Mouse (Mus musculus) heart, embryonic 12.5 days (tissue): ENCODE data around the gene Kif15. TPM values are rescaled to one million over a fixed set of nuclear protein-coding genes. Genes with fewer than 3 reads are reported as not detected.
A peak's percentile ranks its signal among the peaks of the same experiment; 100 is the strongest.

Experiments used
- ATAC-seq: fragments of 200-750 bp; cut with Nextera tagmentation; 2 replicates; pipeline ENCODE4 v1.8.0; 2017; ENCODE audit warnings: moderate TSS enrichment, moderate library complexity; ENCODE audit not compliant: insufficient number of reproducible peaks, low FRiP score
- H3K27ac ChIP-seq: fragments of 300-500 bp; sonication (generic); 2 replicates; pipeline ENCODE4 v1.5.1; 2016; ENCODE audit warnings: mild to moderate bottlenecking, moderate library complexity; ENCODE audit not compliant: poor library complexity, severe bottlenecking
- H3K27me3 ChIP-seq: fragments of 300-500 bp; sonication (generic); replicated peaks from 2 replicates; pipeline ENCODE4 v1.6.1; 2016; ENCODE audit warnings: mild to moderate bottlenecking, moderate library complexity
- H3K36me3 ChIP-seq: fragments of 300-500 bp; sonication (generic); 2 replicates; pipeline ENCODE4 v1.6.1; 2016; ENCODE audit warnings: mild to moderate bottlenecking, moderate library complexity
- H3K4me1 ChIP-seq: fragments of 300-500 bp; sonication (generic); replicated peaks from 2 replicates; pipeline ENCODE4 v1.6.1; 2016; ENCODE audit warnings: mild to moderate bottlenecking
- H3K4me2 ChIP-seq: fragments of 300-500 bp; sonication (generic); 2 replicates; pipeline ENCODE4 v1.6.1; 2016; ENCODE audit warnings: mild to moderate bottlenecking, moderate library complexity
- H3K4me3 ChIP-seq: fragments of 300-500 bp; sonication (generic); 2 replicates; pipeline ENCODE4 v1.5.1; 2016; ENCODE audit warnings: mild to moderate bottlenecking
- H3K9ac ChIP-seq: fragments of 300-500 bp; sonication (generic); 2 replicates; pipeline ENCODE4 v1.6.1; 2016; ENCODE audit warnings: mild to moderate bottlenecking, moderate library complexity
- H3K9me3 ChIP-seq: fragments of 300-500 bp; sonication (generic); replicated peaks from 2 replicates; pipeline ENCODE4 v1.6.1; 2016; ENCODE audit warnings: mild to moderate bottlenecking, moderate library complexity
- WGBS: fragments of 180-500 bp; shearing (Covaris S2); methylation state at CpG from one replicate; pipeline ENCODE4 v1.1.7; 2016; 5-methylcytosine and 5-hydroxymethylcytosine counted together
- polyA plus RNA-seq: library from polyadenylated mRNA; unstranded; fragments of >200 nt; fragmentation: Nextera tagmentation; extraction: Ambion mirVana; gene quantifications from 2 replicates; pipeline ENCODE4 v1.2.1, GENCODE M21; 2016

Kif15 gene
- polyA plus RNA-seq, 1 experiment from 2014 or later = 27.5 TPM

- ATAC-seq = peak; percentile 95
- no peaks in the 10 kb centered on the region for H3K9me3 ChIP-seq
- WGBS = under 1% methylated on average over 55 of the region's 69 CpGs
- peak within 1 kb of the TSS; percentile 71 for H3K27ac ChIP-seq
- peaks cover 17% of the 10 kb centered on the region for H3K36me3 ChIP-seq
- H3K9ac ChIP-seq = peak within 1 kb of the TSS; percentile 75
- no peaks in the 10 kb centered on the region for H3K27me3 ChIP-seq
- peaks cover 10% of the 10 kb centered on the region for H3K4me1 ChIP-seq
- H3K4me3 ChIP-seq = peak within 1 kb of the TSS; percentile 61
- peak within 1 kb of the TSS; percentile 73 for H3K4me2 ChIP-seq
These were observed 70.3 kb downstream of the Kif15 start, which contains the start of gene Tmem42 for GRCm38 (mm10) chr9:123020995-123021631. Tmem42 (plus strand) TSS chr9:123021326.

DNA sequence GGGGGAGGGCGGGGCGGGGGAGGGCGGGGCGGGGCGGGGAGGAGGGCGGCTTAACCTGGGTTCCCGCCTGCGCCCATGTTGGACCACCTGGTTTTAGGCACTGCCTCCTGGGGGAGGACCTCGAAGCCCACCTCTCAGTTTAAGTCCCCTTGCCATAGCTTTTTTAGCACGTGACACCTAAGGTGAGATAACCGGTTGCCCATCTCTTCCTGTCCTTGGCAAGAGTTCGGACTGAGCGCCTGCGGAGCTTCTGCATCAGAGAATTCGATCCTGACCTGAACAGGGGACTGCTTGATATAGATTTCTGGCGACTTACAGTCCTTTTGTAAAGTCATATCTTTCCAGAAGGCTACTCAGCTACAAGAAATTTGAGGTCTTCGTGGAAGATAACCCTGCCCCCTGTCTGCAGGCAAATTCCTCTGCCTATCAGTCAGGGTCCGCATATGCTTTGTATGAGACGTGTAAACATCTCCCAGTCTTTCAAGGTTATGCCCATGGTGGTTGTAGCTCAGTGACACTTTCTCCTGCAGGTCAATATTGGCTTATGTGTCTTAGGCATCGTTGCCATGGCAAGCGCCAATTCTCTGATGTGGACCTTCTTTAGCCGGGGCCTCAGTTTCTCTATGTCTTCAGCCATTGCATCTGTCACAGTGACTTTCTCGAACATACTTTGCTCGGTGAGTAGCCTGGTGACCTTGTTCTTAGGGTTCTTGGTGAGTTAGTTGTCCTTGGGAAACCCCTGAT, 71.0 kb downstream of the Kif15 start:
- peak overlapping the region; percentile 61 for H3K4me3 ChIP-seq
- 35% methylated on average over 18 of the region's 24 CpGs for WGBS
- no peak overlapping the region; the same call in 1 of the 2 replicates for H3K9ac ChIP-seq
- peaks cover 13% of the 10 kb centered on the region for H3K36me3 ChIP-seq
- ATAC-seq = no peak
- peaks cover 10% of the 10 kb centered on the region for H3K4me1 ChIP-seq
- H3K27ac ChIP-seq = peak overlapping the region; percentile 71; the same call in 1 of the 2 replicates
- H3K9me3 ChIP-seq = no peaks in the 10 kb centered on the region
- no peaks in the 10 kb centered on the region for H3K27me3 ChIP-seq
- peak overlapping the region; percentile 73 for H3K4me2 ChIP-seq

DNA sequence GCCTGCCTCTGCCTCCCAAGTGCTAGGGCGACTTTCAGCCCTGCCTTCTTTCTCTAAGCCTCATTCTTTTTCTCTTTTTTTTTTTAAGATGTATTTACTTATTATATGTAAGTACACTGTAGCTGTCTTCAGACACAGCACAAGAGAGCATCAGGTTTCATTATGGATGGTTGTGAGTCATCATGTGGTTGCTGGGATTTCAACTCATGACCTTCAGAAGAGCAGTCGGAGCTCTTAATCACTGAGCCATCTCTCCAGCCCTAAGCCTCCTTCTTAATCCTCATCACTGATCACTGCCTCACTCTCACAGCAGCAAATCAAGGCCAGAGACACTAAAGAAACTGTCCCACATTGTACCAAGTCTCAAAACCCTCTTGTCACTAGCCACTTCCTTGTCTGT, 73.4 kb downstream of the Kif15 start:
- Histone ChIP-seq H3K4me3 (no peak overlapping the region), H3K4me2 (no peak overlapping the region), H3K36me3 (no peaks in the 10 kb centered on the region), H3K27me3 (no peaks in the 10 kb centered on the region), H3K9me3 (no peaks in the 10 kb centered on the region), H3K4me1 (peaks cover 8% of the 10 kb centered on the region), H3K9ac (no peak overlapping the region), H3K27ac (no peak overlapping the region)
- 79% methylated on average over 2 of the region's 2 CpGs for WGBS
- no peak for ATAC-seq

DNA sequence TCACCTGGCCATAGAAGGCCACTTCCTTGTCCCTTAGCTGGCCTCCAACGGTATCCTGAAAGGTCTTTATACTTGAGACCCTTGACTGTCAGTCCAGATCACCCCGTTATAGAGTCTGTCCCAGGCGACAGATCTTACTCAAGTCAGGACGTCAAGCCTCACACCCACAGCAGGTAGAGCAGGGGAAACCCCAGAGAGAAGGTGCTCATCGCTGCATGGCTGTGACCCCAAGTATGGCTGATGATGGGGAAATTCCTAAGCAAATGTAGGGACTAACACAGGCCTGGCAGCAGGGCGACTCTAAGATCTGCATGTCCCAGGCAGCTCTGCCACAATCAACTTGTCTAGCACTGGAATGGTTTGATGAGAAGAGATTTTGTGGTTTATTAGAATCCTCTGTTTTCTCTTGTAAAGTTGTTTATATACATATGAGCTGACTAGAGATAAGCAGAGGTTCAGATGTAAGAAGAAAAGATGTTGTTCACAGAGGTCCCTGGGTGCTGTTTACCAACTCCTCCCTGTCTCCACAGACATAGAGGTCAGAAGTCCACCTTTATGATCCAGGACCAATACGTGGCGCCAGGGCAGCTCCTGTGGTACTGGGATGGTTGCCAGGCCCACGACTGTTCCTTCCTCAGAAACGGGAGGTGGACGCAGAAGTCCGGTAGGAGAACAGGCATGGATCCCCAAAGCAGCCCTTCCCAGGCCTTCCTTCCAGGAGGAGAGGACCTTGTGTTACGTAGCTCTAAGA, 80.8 kb downstream of the Kif15 start:
- Histone ChIP-seq H3K4me2 (no peak overlapping the region), H3K4me1 (no peaks in the 10 kb centered on the region), H3K9me3 (no peaks in the 10 kb centered on the region), H3K9ac (no peak overlapping the region), H3K4me3 (no peak overlapping the region), H3K27me3 (no peaks in the 10 kb centered on the region), H3K27ac (no peak overlapping the region), H3K36me3 (no peaks in the 10 kb centered on the region)
- WGBS = 80% methylated on average over 13 of the region's 13 CpGs
- ATAC-seq = no peak

- H3K27me3 ChIP-seq = no peaks in the 10 kb centered on the region
- H3K9ac ChIP-seq = no peak within 1 kb of the TSS
- no peaks in the 10 kb centered on the region for H3K4me1 ChIP-seq
- 78% methylated on average over 4 of the region's 4 CpGs for WGBS
- H3K9me3 ChIP-seq = no peaks in the 10 kb centered on the region
- no peak for ATAC-seq
- H3K4me2 ChIP-seq = no peak within 1 kb of the TSS
- H3K36me3 ChIP-seq = no peaks in the 10 kb centered on the region
- no peak within 1 kb of the TSS for H3K4me3 ChIP-seq
- no peak within 1 kb of the TSS for H3K27ac ChIP-seq
These were observed 83.6 kb downstream of the Kif15 start, which contains the start of gene Tgm4 for GRCm38 (mm10) chr9:123034426-123034825. Tgm4 (plus strand) TSS chr9:123034726.

- H3K9me3 ChIP-seq = no peaks in the 10 kb centered on the region
- H3K36me3 ChIP-seq = no peaks in the 10 kb centered on the region
- H3K27me3 ChIP-seq = no peaks in the 10 kb centered on the region
- no peaks in the 10 kb centered on the region for H3K4me1 ChIP-seq
- no peak overlapping the region for H3K4me2 ChIP-seq
- H3K4me3 ChIP-seq = no peak overlapping the region
- 80% methylated on average over 1 of the region's 1 CpGs for WGBS
- no peak overlapping the region for H3K27ac ChIP-seq
- H3K9ac ChIP-seq = no peak overlapping the region
- no peak for ATAC-seq
These were observed 96.8 kb downstream of the Kif15 start for GRCm38 (mm10) chr9:123047665-123048064.

DNA sequence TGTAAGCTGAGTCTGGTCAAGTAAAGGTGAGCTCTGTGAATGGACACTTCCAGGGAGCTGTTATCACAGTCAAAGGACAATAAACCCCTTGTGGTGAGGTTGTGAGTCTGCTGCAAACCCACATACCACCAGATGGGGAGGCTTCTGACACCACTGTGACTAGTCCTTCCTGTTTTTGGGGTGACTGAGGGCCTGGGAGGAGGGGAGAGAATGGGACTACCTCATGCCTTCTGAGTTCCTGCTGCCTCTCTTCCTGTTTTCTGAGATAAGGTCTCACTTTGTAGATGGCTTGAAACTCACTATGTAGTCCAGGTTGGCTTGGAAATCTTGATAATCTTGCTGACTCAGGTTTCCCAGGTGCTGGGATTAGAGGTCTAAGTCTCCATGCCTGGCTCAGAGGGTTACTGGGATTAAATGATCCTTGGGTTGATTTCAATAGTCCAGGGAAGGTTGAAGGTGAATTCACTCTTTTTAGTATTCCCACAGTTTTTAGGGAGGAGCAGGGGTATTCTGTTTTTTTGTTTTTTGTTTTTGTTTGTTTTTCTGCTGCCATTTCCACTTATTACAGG, 108.0 kb downstream of the Kif15 start:
- H3K27me3 ChIP-seq = no peaks in the 10 kb centered on the region
- H3K4me2 ChIP-seq = no peak overlapping the region
- ATAC-seq = no peak
- H3K9me3 ChIP-seq = no peaks in the 10 kb centered on the region
- peaks cover 9% of the 10 kb centered on the region for H3K4me1 ChIP-seq
- no peaks in the 10 kb centered on the region for H3K36me3 ChIP-seq
- no peak overlapping the region for H3K4me3 ChIP-seq
- H3K9ac ChIP-seq = no peak overlapping the region
- no peak overlapping the region for H3K27ac ChIP-seq

DNA sequence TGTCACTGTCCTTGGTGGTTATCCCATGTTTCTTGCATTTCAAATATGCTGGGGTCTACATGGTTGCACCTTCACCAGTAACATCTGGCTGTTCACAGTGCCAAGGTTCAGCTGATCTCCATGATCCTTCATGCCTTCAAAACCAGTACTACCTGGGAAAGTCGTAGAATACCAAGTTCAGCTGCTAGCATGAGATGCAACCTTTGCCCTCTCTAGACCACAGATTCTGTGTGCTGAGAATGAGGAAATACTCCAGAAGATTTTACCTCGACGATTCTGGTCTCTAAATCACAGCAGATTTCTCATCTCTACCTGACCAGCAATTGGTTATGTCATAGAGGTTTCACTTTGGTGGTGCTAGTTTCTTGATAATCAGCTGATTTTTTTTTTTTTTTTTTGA, 109.3 kb downstream of the Kif15 start:
- no peaks in the 10 kb centered on the region for H3K9me3 ChIP-seq
- H3K4me2 ChIP-seq = no peak overlapping the region
- WGBS = 62% methylated on average over 3 of the region's 3 CpGs

More for the DNA sequence above, 109.3 kb downstream of the Kif15 start:
- no peak overlapping the region for H3K27ac ChIP-seq
- H3K4me1 ChIP-seq = peaks cover 7% of the 10 kb centered on the region
- no peaks in the 10 kb centered on the region for H3K36me3 ChIP-seq
- H3K27me3 ChIP-seq = no peaks in the 10 kb centered on the region
- ATAC-seq = no peak
- H3K9ac ChIP-seq = no peak overlapping the region
- H3K4me3 ChIP-seq = no peak overlapping the region

Other genes with a start within 250 kb of the Kif15 start
- not detected in 2 replicates for gene Topaz1, start 203.7 kb upstream of the Kif15 start, polyA plus RNA-seq
- gene Tcaim, start 145.5 kb upstream of the Kif15 start, polyA plus RNA-seq = 4.6 and 5.5 TPM in 2 replicates
- gene Gm35549, start 107.0 kb upstream of the Kif15 start, polyA plus RNA-seq = 0.58 TPM in 1 of 2 replicates, not detected in the other
- 59.0 and 60.3 TPM in 2 replicates for gene Zfp445, start 85.0 kb upstream of the Kif15 start, polyA plus RNA-seq
- gene Zkscan7, start 65.4 kb upstream of the Kif15 start, polyA plus RNA-seq = 2.5 and 2.8 TPM in 2 replicates
- 12.0 and 14.0 TPM in 2 replicates for gene Zfp105, start 28.0 kb upstream of the Kif15 start, polyA plus RNA-seq
- gene 1110059G10Rik, start within 50 bp of the Kif15 start, polyA plus RNA-seq = 21.8 and 23.2 TPM in 2 replicates
- 16.8 and 18.7 TPM in 2 replicates for gene Tmem42, start 70.3 kb downstream of the Kif15 start, polyA plus RNA-seq
- gene Tgm4, start 83.7 kb downstream of the Kif15 start, polyA plus RNA-seq = 0.33 and 0.60 TPM in 2 replicates
- 62.2 and 64.5 TPM in 2 replicates for gene Zdhhc3, start 162.2 kb downstream of the Kif15 start, polyA plus RNA-seq
- 69.6 and 71.3 TPM in 2 replicates for gene Exosc7, start 162.2 kb downstream of the Kif15 start, polyA plus RNA-seq
- not detected in 2 replicates for gene Clec3b, start 199.9 kb downstream of the Kif15 start, polyA plus RNA-seq